Comparison of ENCODE assay signal across 27 mouse cellular contexts in the genomic region with DNA sequence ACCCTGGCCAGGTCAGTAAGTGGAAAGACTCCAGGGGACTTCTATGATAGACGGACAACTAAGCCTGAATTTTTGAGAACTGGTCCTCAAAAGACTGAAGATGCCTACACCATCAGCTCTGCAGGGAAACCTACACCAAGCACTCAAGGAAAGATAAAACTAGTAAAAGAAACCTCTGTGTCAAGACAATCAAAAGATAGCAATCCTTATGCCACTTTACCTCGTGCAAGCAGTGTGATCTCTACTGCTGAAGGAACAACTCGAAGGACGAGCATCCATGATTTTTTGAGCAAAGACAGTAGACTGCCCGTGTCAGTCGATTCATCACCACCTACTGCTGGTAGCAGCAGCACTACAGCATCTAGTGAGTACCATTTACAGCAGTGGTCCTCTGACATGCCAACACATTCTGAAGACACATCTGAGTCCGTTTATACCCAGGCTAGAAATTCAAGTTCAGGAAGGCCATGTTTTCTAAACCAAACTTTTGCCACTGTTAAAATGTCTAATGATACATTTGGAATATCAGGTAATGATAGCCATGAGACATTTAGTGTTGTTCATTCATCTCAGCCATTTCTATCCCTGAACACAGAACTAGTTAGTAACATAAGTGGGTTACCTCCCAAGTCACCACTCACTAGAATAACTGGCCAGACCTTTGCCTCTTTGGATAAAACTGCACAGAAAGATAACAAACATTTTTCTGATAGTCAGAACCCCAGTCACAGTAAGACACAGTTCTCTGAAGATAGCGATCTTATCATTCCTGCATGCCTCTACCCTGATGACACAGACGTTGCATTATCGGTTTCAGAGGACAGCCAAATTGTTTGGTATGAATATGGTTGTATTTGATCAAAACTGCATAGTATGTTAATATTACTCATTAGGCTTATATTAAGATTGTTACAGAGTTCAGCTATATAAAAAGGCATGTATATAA. TPM values are rescaled to one million over a fixed set of nuclear protein-coding genes. Genes with fewer than 3 reads are reported as not detected.
DNase-seq lines count a peak whose midpoint lies in the region; ATAC-seq and TF ChIP-seq lines count a peak whose summit lies in the region.
"Had no signal": no experiment of that assay in that cellular context is flagged by ENCODE, and none has a peak within 500 bp of the region (broad histone marks: within the 10 kb centered on the region; RNA-seq: fewer than 3 reads in every experiment).

No protein-coding gene starts in this region.

- no peak for DNase-seq in liver, embryonic 11.5 days (ENCODE audit: low spot score)
- no peak for DNase-seq in liver
- no peak for DNase-seq in midbrain, postnatal 0 days (ENCODE audit: low spot score)
- no peak for DNase-seq in midbrain, embryonic 11.5 days (ENCODE audit: low spot score, missing footprints)
- DNase-seq: adrenal gland, postnatal 25 days; cerebellum, adult 18-20 months; cerebellum, postnatal 10 days; gastrocnemius, postnatal 10 days; heart, postnatal 14 days; kidney, adult 18-20 months; kidney, postnatal 4 days; layer of hippocampus, postnatal 36 days; right cerebral cortex, postnatal 14 days; thymus, adult 18-20 months; thymus, postnatal 36 days had no signal

- H3K4me2 ChIP-seq in liver, embryonic 11.5 days = no peak overlapping the region; the same call in 1 of the 2 replicates
- H3K4me2 ChIP-seq in liver, embryonic 16.5 days (ENCODE audit: low read depth, low read length) = 0 out of 2 replicates have a peak overlapping the region, but pooled peaks have one; percentile 4
- H3K4me2 ChIP-seq in midbrain, postnatal 0 days (ENCODE audit: low read depth, low read length, poor library complexity, severe bottlenecking) = no peak overlapping the region
- no peak overlapping the region for H3K4me2 ChIP-seq in midbrain, embryonic 11.5 days
- no peak overlapping the region for H3K4me2 ChIP-seq in kidney, embryonic 15.5 days
- H3K4me2 ChIP-seq: forebrain, embryonic 13.5 days; limb, embryonic 15.5 days; lung, embryonic 15.5 days; midbrain, embryonic 13.5 days had no signal

- ATAC-seq in liver, embryonic 11.5 days (replicated peaks; ENCODE audit: low FRiP score) = peak; percentile 93
- ATAC-seq in erythroid progenitor cell, adult 5-6 weeks (replicated peaks; ENCODE audit: low FRiP score, poor library complexity, severe bottlenecking) = peak; percentile 73
- ATAC-seq in liver, embryonic 16.5 days (ENCODE audit: low read depth) = peak; percentile 90
- no peak for ATAC-seq in midbrain, postnatal 0 days (ENCODE audit: low FRiP score)
- ATAC-seq in midbrain, embryonic 11.5 days (ENCODE audit: low FRiP score) = no peak
- ATAC-seq in kidney, embryonic 15.5 days (replicated peaks; ENCODE audit: low FRiP score) = no peak
- ATAC-seq: forebrain, embryonic 13.5 days; hindbrain, embryonic 16.5 days; midbrain, embryonic 13.5 days had no signal

- TF ChIP-seq CTCF in midbrain, postnatal 0 days (IDR thresholded peaks at IDR 0.05) = no peak

- no peak overlapping the region for H3K9ac ChIP-seq in liver, embryonic 11.5 days (ENCODE audit: low read depth, low read length)
- no peak overlapping the region for H3K9ac ChIP-seq in liver, embryonic 16.5 days (ENCODE audit: low read depth, low read length)
- no peak overlapping the region for H3K9ac ChIP-seq in midbrain, postnatal 0 days (replicated peaks; ENCODE audit: low read length, poor library complexity, severe bottlenecking)
- no peak overlapping the region for H3K9ac ChIP-seq in midbrain, embryonic 11.5 days (ENCODE audit: low read length)
- no peak overlapping the region for H3K9ac ChIP-seq in kidney, embryonic 15.5 days
- H3K9ac ChIP-seq: forebrain, embryonic 13.5 days; limb, embryonic 15.5 days; lung, embryonic 15.5 days; midbrain, embryonic 13.5 days had no signal

- no peaks in the 10 kb centered on the region for H3K9me3 ChIP-seq in liver, embryonic 11.5 days (ENCODE audit: control insufficient read depth, low read length)
- no peaks in the 10 kb centered on the region for H3K9me3 ChIP-seq in liver, embryonic 16.5 days (replicated peaks; ENCODE audit: control insufficient read depth, low read length)
- no peaks in the 10 kb centered on the region for H3K9me3 ChIP-seq in midbrain, postnatal 0 days (ENCODE audit: low read length)
- H3K9me3 ChIP-seq in midbrain, embryonic 11.5 days (ENCODE audit: control insufficient read depth, low read length) = no peaks in the 10 kb centered on the region
- H3K9me3 ChIP-seq in kidney, embryonic 15.5 days (replicated peaks) = no peaks in the 10 kb centered on the region
- H3K9me3 ChIP-seq: forebrain, embryonic 13.5 days; limb, embryonic 10.5 days; limb, embryonic 15.5 days; lung, embryonic 15.5 days; midbrain, embryonic 13.5 days had no signal

- H3K27ac ChIP-seq in liver, embryonic 11.5 days (ENCODE audit: low read depth, low read length) = no peak overlapping the region; the same call in 1 of the 2 replicates
- peak overlapping the region; percentile 20; the same call in 1 of the 2 replicates for H3K27ac ChIP-seq in liver, embryonic 16.5 days (ENCODE audit: low read length)
- no peak overlapping the region for H3K27ac ChIP-seq in midbrain, postnatal 0 days (ENCODE audit: low read depth, low read length)
- H3K27ac ChIP-seq in midbrain, embryonic 11.5 days (ENCODE audit: low read depth, low read length) = no peak overlapping the region
- H3K27ac ChIP-seq in kidney, embryonic 15.5 days = no peak overlapping the region
- H3K27ac ChIP-seq: forebrain, embryonic 13.5 days; kidney, postnatal 0 days; limb, embryonic 10.5 days; limb, embryonic 15.5 days; lung, embryonic 15.5 days; midbrain, embryonic 13.5 days had no signal

- H3K4me3 ChIP-seq in liver, embryonic 11.5 days (ENCODE audit: low read depth, low read length) = no peak overlapping the region
- H3K4me3 ChIP-seq in liver, embryonic 16.5 days (ENCODE audit: low read depth, low read length) = no peak overlapping the region
- H3K4me3 ChIP-seq in midbrain, postnatal 0 days (ENCODE audit: low read depth, low read length) = no peak overlapping the region
- no peak overlapping the region for H3K4me3 ChIP-seq in midbrain, embryonic 11.5 days (ENCODE audit: low read depth, low read length)
- H3K4me3 ChIP-seq in kidney, embryonic 15.5 days (replicated peaks) = no peak overlapping the region
- H3K4me3 ChIP-seq: forebrain, embryonic 13.5 days; limb, embryonic 10.5 days; limb, embryonic 15.5 days; lung, embryonic 15.5 days; midbrain, embryonic 13.5 days had no signal

- no peaks in the 10 kb centered on the region; the same call in 1 of the 2 replicates for H3K36me3 ChIP-seq in liver, embryonic 11.5 days (ENCODE audit: control insufficient read depth, insufficient read depth, low read length)
- 0 out of 2 replicates have a peak, but pooled peaks cover 3% of the 10 kb centered on the region for H3K36me3 ChIP-seq in liver, embryonic 16.5 days (ENCODE audit: control insufficient read depth, insufficient read depth)
- H3K36me3 ChIP-seq in midbrain, postnatal 0 days (ENCODE audit: insufficient read depth, low read length) = peaks cover 36% of the 10 kb centered on the region
- H3K36me3 ChIP-seq in midbrain, embryonic 11.5 days (ENCODE audit: control insufficient read depth, insufficient read depth, low read length) = peaks cover 6% of the 10 kb centered on the region; the same call in 1 of the 2 replicates
- peaks cover 38% of the 10 kb centered on the region for H3K36me3 ChIP-seq in kidney, embryonic 15.5 days

- WGBS in liver, embryonic 11.5 days = 72% methylated on average over 10 of the region's 10 CpGs
- WGBS in liver, embryonic 16.5 days (ENCODE audit: insufficient replicate concordance) = 50% methylated on average over 10 of the region's 10 CpGs
- WGBS in midbrain, postnatal 0 days = 94% methylated on average over 10 of the region's 10 CpGs
- 93% methylated on average over 10 of the region's 10 CpGs for WGBS in midbrain, embryonic 11.5 days
- WGBS in kidney, embryonic 15.5 days = 90% methylated on average over 10 of the region's 10 CpGs

- no peaks in the 10 kb centered on the region for H3K27me3 ChIP-seq in liver, embryonic 11.5 days (replicated peaks; ENCODE audit: control insufficient read depth, insufficient read depth, low read length)
- no peaks in the 10 kb centered on the region for H3K27me3 ChIP-seq in liver, embryonic 16.5 days (ENCODE audit: control insufficient read depth, insufficient read depth, low read depth, low read length)
- no peaks in the 10 kb centered on the region for H3K27me3 ChIP-seq in midbrain, postnatal 0 days (ENCODE audit: insufficient read depth, low read length)
- no peaks in the 10 kb centered on the region for H3K27me3 ChIP-seq in midbrain, embryonic 11.5 days (ENCODE audit: control insufficient read depth, insufficient read depth, low read length)
- no peaks in the 10 kb centered on the region for H3K27me3 ChIP-seq in kidney, embryonic 15.5 days
- H3K27me3 ChIP-seq: forebrain, embryonic 13.5 days; limb, embryonic 15.5 days; lung, embryonic 15.5 days; midbrain, embryonic 13.5 days had no signal

- peaks cover 9% of the 10 kb centered on the region for H3K4me1 ChIP-seq in liver, embryonic 11.5 days (replicated peaks; ENCODE audit: control insufficient read depth, insufficient read depth, low read length)
- peaks cover 9% of the 10 kb centered on the region for H3K4me1 ChIP-seq in liver, embryonic 16.5 days (ENCODE audit: control insufficient read depth, low read depth, low read length)
- H3K4me1 ChIP-seq in midbrain, postnatal 0 days (ENCODE audit: insufficient read depth, low read length) = no peaks in the 10 kb centered on the region
- no peaks in the 10 kb centered on the region for H3K4me1 ChIP-seq in midbrain, embryonic 11.5 days (ENCODE audit: control insufficient read depth, insufficient read depth, low read length)
- no peaks in the 10 kb centered on the region for H3K4me1 ChIP-seq in kidney, embryonic 15.5 days
- H3K4me1 ChIP-seq: forebrain, embryonic 13.5 days; limb, embryonic 10.5 days; limb, embryonic 15.5 days; lung, embryonic 15.5 days; midbrain, embryonic 13.5 days had no signal

RNA-seq across cellular contexts. Expression of gene Prorsd1, which starts 10.6 kb away (rescaled TPM):
- 49.2 and 52.0 TPM in 2 replicates for polyA plus RNA-seq in liver, embryonic 11.5 days (2014; fragmentation: Nextera tagmentation; extraction: Ambion mirVana)
- total RNA-seq in erythroid progenitor cell, adult 5-6 weeks (2015; ENCODE audit: low replicate concordance) = 11.3 and 13.3 TPM in 2 replicates
- 11.9 and 18.2 TPM in 2 replicates for total RNA-seq in erythroid progenitor cell, adult 5-6 weeks (2017; ENCODE audit: low replicate concordance)
- polyA plus RNA-seq in liver, embryonic 16.5 days (2015; fragmentation: Nextera tagmentation; extraction: Ambion mirVana) = 17.1 and 19.9 TPM in 2 replicates
- 1.2 and 3.2 TPM in 2 replicates for total RNA-seq in midbrain, postnatal 0 days (2014; rRNA removed)
- polyA plus RNA-seq in midbrain, postnatal 0 days (2015; fragmentation: Nextera tagmentation; extraction: Ambion mirVana) = 7.8 and 8.9 TPM in 2 replicates
- polyA plus RNA-seq in midbrain, embryonic 11.5 days (2014; fragmentation: Nextera tagmentation; extraction: Ambion mirVana) = 22.6 and 26.2 TPM in 2 replicates
- polyA plus RNA-seq in kidney, embryonic 15.5 days (2015; fragmentation: Nextera tagmentation; extraction: Ambion mirVana) = 28.6 TPM in 2 replicates

RNA-seq across cellular contexts. Expression of gene Mtif2, which starts 22.0 kb away (rescaled TPM):
- polyA plus RNA-seq in liver, embryonic 11.5 days (2014; fragmentation: Nextera tagmentation; extraction: Ambion mirVana) = 38.3 and 44.7 TPM in 2 replicates
- total RNA-seq in erythroid progenitor cell, adult 5-6 weeks (2015; ENCODE audit: low replicate concordance) = 0.36 and 15.1 TPM in 2 replicates
- total RNA-seq in erythroid progenitor cell, adult 5-6 weeks (2017; ENCODE audit: low replicate concordance) = 7.8 and 17.4 TPM in 2 replicates
- polyA plus RNA-seq in liver, embryonic 16.5 days (2015; fragmentation: Nextera tagmentation; extraction: Ambion mirVana) = 20.4 and 20.6 TPM in 2 replicates
- total RNA-seq in midbrain, postnatal 0 days (2014; rRNA removed) = 19.7 and 34.3 TPM in 2 replicates
- polyA plus RNA-seq in midbrain, postnatal 0 days (2015; fragmentation: Nextera tagmentation; extraction: Ambion mirVana) = 30.5 and 35.9 TPM in 2 replicates
- polyA plus RNA-seq in midbrain, embryonic 11.5 days (2014; fragmentation: Nextera tagmentation; extraction: Ambion mirVana) = 39.9 and 44.6 TPM in 2 replicates
- 47.0 and 50.7 TPM in 2 replicates for polyA plus RNA-seq in kidney, embryonic 15.5 days (2015; fragmentation: Nextera tagmentation; extraction: Ambion mirVana)

RNA-seq across cellular contexts. Expression of gene Clhc1, which starts 43.5 kb away (rescaled TPM):
- polyA plus RNA-seq in liver, embryonic 11.5 days (2014; fragmentation: Nextera tagmentation; extraction: Ambion mirVana) = 0.10 and 0.12 TPM in 2 replicates
- not detected in 2 replicates for total RNA-seq in erythroid progenitor cell, adult 5-6 weeks (2015; ENCODE audit: low replicate concordance)
- 0.26 TPM in 1 of 2 replicates, not detected in the other for total RNA-seq in erythroid progenitor cell, adult 5-6 weeks (2017; ENCODE audit: low replicate concordance)
- 0.21 TPM in 1 of 2 replicates, not detected in the other for polyA plus RNA-seq in liver, embryonic 16.5 days (2015; fragmentation: Nextera tagmentation; extraction: Ambion mirVana)
- total RNA-seq in midbrain, postnatal 0 days (2014; rRNA removed) = 1.2 TPM in 1 of 2 replicates, not detected in the other
- 0.15 TPM in 1 of 2 replicates, not detected in the other for polyA plus RNA-seq in midbrain, postnatal 0 days (2015; fragmentation: Nextera tagmentation; extraction: Ambion mirVana)
- polyA plus RNA-seq in midbrain, embryonic 11.5 days (2014; fragmentation: Nextera tagmentation; extraction: Ambion mirVana) = 0.15 and 0.59 TPM in 2 replicates
- polyA plus RNA-seq in kidney, embryonic 15.5 days (2015; fragmentation: Nextera tagmentation; extraction: Ambion mirVana) = 0.18 TPM in 1 of 2 replicates, not detected in the other
- total RNA-seq: gastrocnemius, postnatal 10 days; heart, adult 8-10 months; heart, postnatal 14 days had no signal
- polyA plus RNA-seq: small intestine, adult 2 months had no signal

RNA-seq across cellular contexts. Expression of gene Rps27a, which starts 43.7 kb away (rescaled TPM):
- polyA plus RNA-seq in liver, embryonic 11.5 days (2014; fragmentation: Nextera tagmentation; extraction: Ambion mirVana) = 1,425 and 1,526 TPM in 2 replicates
- total RNA-seq in erythroid progenitor cell, adult 5-6 weeks (2015; ENCODE audit: low replicate concordance) = 519 and 610 TPM in 2 replicates
- total RNA-seq in erythroid progenitor cell, adult 5-6 weeks (2017; ENCODE audit: low replicate concordance) = 253 and 374 TPM in 2 replicates
- polyA plus RNA-seq in liver, embryonic 16.5 days (2015; fragmentation: Nextera tagmentation; extraction: Ambion mirVana) = 535 and 592 TPM in 2 replicates
- total RNA-seq in midbrain, postnatal 0 days (2014; rRNA removed) = 314 and 575 TPM in 2 replicates
- 518 and 553 TPM in 2 replicates for polyA plus RNA-seq in midbrain, postnatal 0 days (2015; fragmentation: Nextera tagmentation; extraction: Ambion mirVana)
- 974 and 996 TPM in 2 replicates for polyA plus RNA-seq in midbrain, embryonic 11.5 days (2014; fragmentation: Nextera tagmentation; extraction: Ambion mirVana)
- 1,122 and 1,248 TPM in 2 replicates for polyA plus RNA-seq in kidney, embryonic 15.5 days (2015; fragmentation: Nextera tagmentation; extraction: Ambion mirVana)

Comparison
In these comparisons a context has a peak if more than half of its experiments do, and no peak if none do; other contexts are left out.
1. ATAC-seq: peak in liver, embryonic 11.5 days (single experiment), erythroid progenitor cell, adult 5-6 weeks (single experiment) and liver, embryonic 16.5 days (single experiment); none in midbrain, postnatal 0 days (single experiment), midbrain, embryonic 11.5 days (single experiment) and kidney, embryonic 15.5 days (single experiment).